Mouse (Mus musculus): ENCODE measurements around the gene Prkce. TPM values are rescaled to one million over a fixed set of nuclear protein-coding genes. Genes with fewer than 3 reads are reported as not detected.

Gene Prkce
- polyA plus RNA-seq, 1 experiment from 2014 or later: 42.6 TPM

DNA sequence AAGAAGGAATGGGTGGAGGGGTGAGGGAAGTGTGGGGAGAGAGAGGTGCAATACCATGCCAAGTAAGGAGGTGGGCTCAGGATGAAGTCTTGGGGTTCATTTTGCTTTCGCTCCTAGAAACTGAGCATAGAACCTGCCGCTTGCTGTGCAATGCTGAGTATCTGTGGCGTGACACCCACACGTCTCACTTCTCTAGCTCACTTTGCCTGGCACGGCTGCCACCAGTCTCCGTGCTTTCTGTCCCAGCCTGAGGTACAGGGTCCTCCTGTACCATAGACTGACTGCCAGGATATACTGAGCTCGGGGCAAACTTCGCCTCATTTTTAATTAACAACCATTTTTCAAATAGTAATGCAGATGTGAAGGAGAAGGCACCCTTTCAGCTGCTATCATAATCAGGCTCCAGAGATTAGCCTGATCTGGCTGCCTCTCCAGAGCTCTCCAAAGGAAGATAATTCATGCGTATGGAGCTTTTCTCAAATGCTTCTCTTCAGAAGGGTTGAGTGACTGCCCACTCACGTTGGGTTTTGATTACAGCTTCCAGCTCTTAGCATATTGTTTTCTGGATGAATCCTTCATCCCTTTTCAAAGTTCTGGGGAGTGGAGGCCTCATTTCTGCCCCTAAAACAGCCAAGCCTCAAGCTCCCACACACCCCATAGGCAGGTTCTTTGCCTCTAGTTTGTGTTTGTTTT lies 253.2 kb downstream of the Prkce start:
- H3K4me3 ChIP-seq: no peak overlapping the region
- H3K36me3 ChIP-seq: no peaks in the 10 kb centered on the region
- no peaks in the 10 kb centered on the region for H3K27me3 ChIP-seq
- peaks cover 32% of the 10 kb centered on the region for H3K4me1 ChIP-seq
- no peaks in the 10 kb centered on the region for H3K9me3 ChIP-seq
- no peak overlapping the region for H3K9ac ChIP-seq (replicated peaks)
- 0 out of 2 replicates have a peak overlapping the region, but pooled peaks have one; percentile 1 for H3K27ac ChIP-seq (replicated peaks)
- H3K4me2 ChIP-seq (replicated peaks): no peak overlapping the region
- 64% methylated on average over 10 of the region's 10 CpGs for WGBS
- ATAC-seq (replicated peaks): no peak

DNA sequence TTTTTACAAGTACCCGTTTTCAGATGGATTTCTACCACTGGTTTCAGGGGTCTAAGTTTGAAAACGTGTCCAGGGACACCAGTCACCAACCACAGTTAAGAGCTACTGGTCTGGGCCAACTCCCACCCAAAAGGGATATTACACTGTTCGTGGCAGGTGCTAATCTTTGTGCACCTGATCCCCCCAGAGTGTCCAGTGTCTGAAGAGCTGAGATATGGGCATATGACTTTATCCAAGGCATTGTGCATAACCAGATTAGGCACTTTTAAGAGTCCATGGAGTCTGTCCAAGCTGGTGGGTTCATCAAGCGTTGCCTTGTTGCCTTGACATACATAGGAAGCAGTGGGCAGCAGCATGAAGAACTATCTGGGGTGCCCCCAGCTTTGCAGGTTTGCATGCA lies 254.4 kb downstream of the Prkce start:
- Histone ChIP-seq H3K9ac (replicated peaks) (no peak overlapping the region), H3K4me1 (peaks cover 20% of the 10 kb centered on the region), H3K9me3 (no peaks in the 10 kb centered on the region), H3K27ac (replicated peaks) (no peak overlapping the region), H3K36me3 (no peaks in the 10 kb centered on the region), H3K4me2 (replicated peaks) (no peak overlapping the region), H3K4me3 (no peak overlapping the region), H3K27me3 (no peaks in the 10 kb centered on the region)
- WGBS: 86% methylated on average over 4 of the region's 4 CpGs
- ATAC-seq (replicated peaks): no peak

DNA sequence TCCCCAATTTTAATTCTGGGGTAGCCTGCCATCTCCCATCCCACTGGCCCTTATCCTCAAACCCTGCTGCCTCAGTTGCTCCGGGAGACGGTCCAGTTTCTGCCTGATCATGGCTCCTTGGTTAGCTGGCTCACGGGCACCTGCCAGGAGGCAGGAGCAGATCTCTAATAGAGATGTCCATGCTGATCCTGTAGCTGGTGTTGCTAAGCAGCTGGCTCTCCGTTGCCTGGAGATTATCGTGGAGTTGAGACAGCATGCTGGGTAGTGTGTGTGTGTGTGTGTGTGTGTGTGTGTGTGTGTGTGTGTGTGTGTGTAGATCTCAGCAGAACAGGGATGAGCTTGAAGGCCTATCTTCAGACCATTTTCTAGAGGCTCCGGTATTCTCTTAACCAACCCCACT lies 262.3 kb downstream of the Prkce start:
- Histone ChIP-seq H3K4me3 (no peak overlapping the region), H3K4me1 (peaks cover 6% of the 10 kb centered on the region), H3K36me3 (no peaks in the 10 kb centered on the region), H3K27ac (replicated peaks) (peak overlapping the region; percentile 39; the same call in 1 of the 2 replicates), H3K4me2 (replicated peaks) (no peak overlapping the region), H3K27me3 (no peaks in the 10 kb centered on the region), H3K9me3 (no peaks in the 10 kb centered on the region), H3K9ac (replicated peaks) (no peak overlapping the region)
- 84% methylated on average over 6 of the region's 6 CpGs for WGBS
- no peak for ATAC-seq (replicated peaks)

DNA sequence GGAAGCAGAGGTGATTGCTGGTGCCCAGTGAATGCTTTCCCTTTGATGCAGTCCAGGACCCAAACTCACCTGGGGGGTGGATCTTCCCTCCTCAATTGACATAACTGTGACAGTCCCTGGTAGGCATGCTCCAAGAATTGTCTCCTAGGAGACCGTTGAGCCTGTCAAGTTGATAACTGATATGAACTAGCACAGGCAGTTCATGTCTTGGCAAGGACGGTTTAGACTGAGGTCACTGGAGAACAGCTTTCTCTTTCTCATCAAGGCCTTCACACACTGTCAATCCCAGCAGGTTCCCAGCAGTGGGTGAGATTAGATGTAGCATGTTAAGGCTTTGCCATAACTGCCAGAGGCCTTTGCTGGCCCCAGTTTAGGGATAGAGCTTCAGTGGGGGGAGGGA lies 265.5 kb downstream of the Prkce start:
- no peak overlapping the region for H3K27ac ChIP-seq (replicated peaks)
- H3K27me3 ChIP-seq: no peaks in the 10 kb centered on the region
- H3K4me2 ChIP-seq (replicated peaks): no peak overlapping the region
- H3K9ac ChIP-seq (replicated peaks): no peak overlapping the region
- no peak overlapping the region for H3K4me3 ChIP-seq
- no peak; the same call in 1 of the 2 replicates for ATAC-seq (replicated peaks)
- 87% methylated on average over 2 of the region's 2 CpGs for WGBS
- peaks cover 6% of the 10 kb centered on the region for H3K4me1 ChIP-seq
- no peaks in the 10 kb centered on the region for H3K9me3 ChIP-seq
- H3K36me3 ChIP-seq: no peaks in the 10 kb centered on the region

DNA sequence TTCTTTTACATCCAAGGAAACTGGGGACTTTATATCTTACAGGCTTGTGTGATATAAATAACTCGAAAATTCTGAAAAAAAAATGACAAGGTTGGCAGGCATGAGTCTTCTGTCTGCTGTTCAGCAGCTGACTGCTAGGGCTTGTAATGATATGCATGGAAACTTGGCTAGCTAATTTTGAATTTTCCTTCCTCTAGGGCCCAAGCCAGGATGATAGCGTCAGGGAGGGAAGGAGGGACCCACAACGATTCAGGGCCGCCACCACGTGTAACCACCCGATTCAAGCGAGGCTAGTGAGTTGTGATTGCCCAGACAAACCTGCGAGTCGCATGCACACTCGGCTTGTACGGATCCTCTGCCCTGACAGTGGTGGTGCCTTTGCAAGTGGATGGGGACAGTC lies 266.2 kb downstream of the Prkce start:
- peak overlapping the region; percentile 77 for H3K27ac ChIP-seq (replicated peaks)
- ATAC-seq (replicated peaks): peak; percentile 76

DNA sequence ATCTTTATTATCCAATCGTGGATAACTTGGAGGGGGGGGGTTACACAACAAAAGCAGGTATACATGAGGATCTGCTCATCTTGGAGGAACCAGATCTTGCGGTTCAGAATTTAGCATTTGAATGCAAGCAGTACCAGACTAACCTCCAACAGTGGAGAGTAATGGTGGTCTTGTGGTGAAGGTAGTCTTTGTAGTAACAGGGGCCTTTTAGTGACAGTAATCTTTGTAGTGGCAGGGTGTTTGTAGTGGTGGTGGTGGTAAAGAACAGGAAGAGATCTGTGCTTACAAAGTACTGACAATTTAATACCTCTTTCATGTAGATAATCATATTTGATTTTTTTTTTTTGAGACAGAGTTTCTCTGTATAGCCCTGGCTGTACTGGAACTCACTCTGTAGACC lies 267.2 kb downstream of the Prkce start:
- Histone ChIP-seq H3K4me1 (peaks cover 6% of the 10 kb centered on the region), H3K27ac (replicated peaks) (no peak overlapping the region), H3K27me3 (no peaks in the 10 kb centered on the region), H3K4me2 (replicated peaks) (no peak overlapping the region), H3K9ac (replicated peaks) (no peak overlapping the region), H3K36me3 (no peaks in the 10 kb centered on the region), H3K4me3 (no peak overlapping the region), H3K9me3 (no peaks in the 10 kb centered on the region)
- ATAC-seq (replicated peaks): no peak
- 53% methylated on average over 2 of the region's 2 CpGs for WGBS

More for the DNA sequence above, 266.2 kb downstream of the Prkce start:
- Histone ChIP-seq H3K4me3 (no peak overlapping the region), H3K27me3 (no peaks in the 10 kb centered on the region), H3K9ac (replicated peaks) (no peak overlapping the region), H3K4me1 (peaks cover 6% of the 10 kb centered on the region), H3K4me2 (replicated peaks) (no peak overlapping the region), H3K36me3 (no peaks in the 10 kb centered on the region), H3K9me3 (no peaks in the 10 kb centered on the region)
- WGBS: 71% methylated on average over 11 of the region's 11 CpGs

DNA sequence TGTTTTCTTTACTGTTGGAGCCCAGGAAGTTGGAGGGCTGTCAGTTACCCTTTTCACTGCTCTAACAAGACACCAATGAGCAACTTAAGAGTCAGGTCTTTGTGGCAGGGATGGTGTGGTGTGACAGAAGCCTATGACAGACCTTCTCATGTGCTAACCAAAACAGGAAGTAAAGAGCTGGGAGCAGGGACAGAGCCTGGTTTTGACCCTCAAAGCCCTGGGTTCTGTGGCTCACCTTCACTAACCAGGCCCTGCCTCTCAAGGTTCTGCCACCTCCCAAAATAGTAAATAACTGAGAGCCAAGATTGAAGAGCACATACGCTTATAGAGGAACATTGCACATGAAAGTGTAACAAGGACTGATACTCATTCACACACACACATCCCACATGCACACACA lies 268.0 kb downstream of the Prkce start:
- peaks cover 6% of the 10 kb centered on the region for H3K4me1 ChIP-seq
- H3K9me3 ChIP-seq: no peaks in the 10 kb centered on the region
- H3K27me3 ChIP-seq: no peaks in the 10 kb centered on the region
- WGBS: 94% methylated on average over 1 of the region's 1 CpGs
- H3K9ac ChIP-seq (replicated peaks): no peak overlapping the region
- no peak overlapping the region for H3K4me2 ChIP-seq (replicated peaks)
- ATAC-seq (replicated peaks): no peak
- no peaks in the 10 kb centered on the region for H3K36me3 ChIP-seq
- no peak overlapping the region for H3K27ac ChIP-seq (replicated peaks)
- H3K4me3 ChIP-seq: no peak overlapping the region

DNA sequence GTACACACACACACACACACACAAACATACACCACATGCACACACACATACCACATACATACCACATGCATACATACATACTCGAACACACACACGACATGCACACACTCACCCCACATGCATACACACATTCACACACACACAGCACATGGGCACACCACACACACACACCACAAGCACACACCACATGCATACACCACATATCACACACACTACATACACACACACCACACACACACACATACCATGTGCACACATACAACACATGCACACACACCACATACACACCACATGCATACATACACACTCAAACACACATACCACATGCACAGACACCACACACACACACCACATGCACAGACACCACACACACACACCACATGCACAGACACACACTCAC lies 268.4 kb downstream of the Prkce start:
- no peak for ATAC-seq (replicated peaks)

DNA sequence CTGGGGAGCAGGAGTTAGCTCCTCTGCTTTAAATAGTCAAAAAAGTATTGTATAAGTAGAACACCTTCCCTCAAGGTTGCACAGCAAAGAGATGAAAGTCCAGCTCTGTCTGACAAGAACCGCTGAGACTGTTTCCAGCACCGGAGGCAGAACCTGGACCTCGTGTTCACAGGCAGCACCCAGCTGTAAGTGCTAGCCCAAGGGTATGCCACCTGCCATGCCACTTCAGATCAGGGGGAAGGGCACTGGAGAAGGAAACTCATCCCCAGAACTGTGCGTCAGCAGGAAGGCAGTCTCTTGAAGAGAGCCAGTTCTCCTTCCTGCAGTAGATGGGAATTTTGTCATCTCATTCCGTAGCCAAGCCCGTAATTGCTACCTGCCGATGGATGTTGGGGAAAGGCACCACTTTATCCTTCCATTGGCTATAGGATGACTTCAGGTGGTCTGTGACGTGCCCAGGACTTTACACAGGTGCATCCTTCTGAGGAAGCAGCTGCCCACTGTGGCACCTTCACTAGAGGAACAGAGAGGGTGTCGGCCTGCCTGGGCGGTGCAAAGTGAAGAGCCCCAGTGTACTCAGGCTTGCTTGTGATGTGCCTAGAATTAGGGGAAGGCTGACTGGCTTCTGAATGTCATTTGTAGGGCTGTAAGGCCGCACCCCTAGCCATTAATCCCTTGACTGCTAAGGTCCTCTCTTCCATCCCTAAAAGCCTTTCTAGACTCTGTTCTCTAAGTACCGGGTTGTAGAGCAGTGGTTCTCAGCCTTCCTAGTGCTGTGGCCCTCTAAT lies 269.2 kb downstream of the Prkce start:
- H3K4me2 ChIP-seq (replicated peaks): no peak overlapping the region
- 92% methylated on average over 12 of the region's 12 CpGs for WGBS
- H3K4me1 ChIP-seq: peaks cover 6% of the 10 kb centered on the region
- H3K4me3 ChIP-seq: no peak overlapping the region
- H3K9me3 ChIP-seq: no peaks in the 10 kb centered on the region
- no peak overlapping the region for H3K9ac ChIP-seq (replicated peaks)
- no peak overlapping the region for H3K27ac ChIP-seq (replicated peaks)
- no peaks in the 10 kb centered on the region for H3K27me3 ChIP-seq
- no peaks in the 10 kb centered on the region for H3K36me3 ChIP-seq
- no peak for ATAC-seq (replicated peaks)

More for the DNA sequence above, 268.4 kb downstream of the Prkce start:
- H3K9ac ChIP-seq (replicated peaks): no peak overlapping the region
- H3K27me3 ChIP-seq: no peaks in the 10 kb centered on the region
- no peaks in the 10 kb centered on the region for H3K9me3 ChIP-seq
- 98% methylated on average over 2 of the region's 2 CpGs for WGBS
- H3K4me2 ChIP-seq (replicated peaks): no peak overlapping the region
- H3K36me3 ChIP-seq: no peaks in the 10 kb centered on the region
- H3K27ac ChIP-seq (replicated peaks): no peak overlapping the region
- peaks cover 6% of the 10 kb centered on the region for H3K4me1 ChIP-seq
- no peak overlapping the region for H3K4me3 ChIP-seq

DNA sequence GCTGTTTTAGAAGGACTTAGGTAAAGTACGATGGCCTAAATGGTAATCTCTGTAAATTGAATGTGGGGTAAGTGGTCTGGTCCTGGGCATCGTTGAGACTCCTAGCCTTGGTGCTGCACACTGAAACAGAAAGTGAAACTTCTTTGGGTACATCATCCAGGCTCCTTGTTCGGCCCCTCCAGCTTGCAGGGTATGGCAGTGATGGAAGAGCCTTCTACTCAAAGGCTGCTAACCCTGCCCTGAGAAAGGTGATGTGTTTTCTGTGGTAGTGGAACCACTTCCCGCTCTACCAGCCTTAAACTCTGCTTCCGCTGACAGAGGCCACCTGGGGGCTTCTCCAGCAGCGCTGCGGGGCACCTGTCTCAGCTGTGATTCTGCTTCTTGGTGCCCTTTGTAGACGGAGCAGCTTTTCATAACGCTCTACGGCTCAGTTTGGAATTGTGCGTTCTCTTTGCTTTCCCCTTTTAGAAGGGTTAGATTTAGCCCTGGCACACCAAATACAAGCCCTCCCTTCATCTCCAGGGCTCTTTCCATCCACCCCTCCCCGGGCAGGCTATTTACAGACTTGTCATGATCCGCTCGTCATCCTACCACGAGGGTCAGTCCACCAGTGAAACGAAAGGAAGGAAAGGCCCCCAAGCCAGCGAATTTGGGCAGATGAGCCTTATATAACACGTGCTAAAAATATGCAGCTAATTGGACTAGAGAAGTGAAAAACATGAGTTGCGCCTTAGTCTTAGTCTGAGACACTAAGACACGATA lies 270.1 kb downstream of the Prkce start:
- ATAC-seq (replicated peaks): no peak
- WGBS: 79% methylated on average over 20 of the region's 20 CpGs
- H3K4me1 ChIP-seq: peaks cover 6% of the 10 kb centered on the region
- H3K4me3 ChIP-seq: no peak overlapping the region
- no peaks in the 10 kb centered on the region for H3K27me3 ChIP-seq
- no peak overlapping the region for H3K4me2 ChIP-seq (replicated peaks)
- no peak overlapping the region for H3K27ac ChIP-seq (replicated peaks)
- no peaks in the 10 kb centered on the region for H3K9me3 ChIP-seq
- H3K9ac ChIP-seq (replicated peaks): no peak overlapping the region
- H3K36me3 ChIP-seq: no peaks in the 10 kb centered on the region

DNA sequence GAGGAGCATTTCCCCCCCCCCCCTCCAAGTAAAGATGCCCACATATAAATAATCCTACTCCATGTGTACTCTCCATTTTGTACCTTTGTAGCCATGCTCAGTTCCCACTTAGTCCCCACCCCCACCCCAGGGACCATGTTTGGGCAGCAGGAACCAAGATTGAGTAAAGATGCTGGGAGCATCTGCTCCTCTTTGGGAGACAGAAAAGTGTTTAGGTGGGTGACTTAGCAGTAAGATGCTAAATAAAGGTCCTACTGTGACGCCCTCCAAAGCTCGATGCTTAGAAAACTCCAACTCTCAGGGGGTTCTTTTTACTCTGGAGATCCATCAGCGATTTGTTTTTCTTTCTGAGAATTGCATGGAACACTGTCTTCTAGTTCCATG lies 270.7 kb downstream of the Prkce start:
- no peak overlapping the region for H3K4me2 ChIP-seq (replicated peaks)
- no peak overlapping the region for H3K27ac ChIP-seq (replicated peaks)
- no peak for ATAC-seq (replicated peaks)
- H3K36me3 ChIP-seq: no peaks in the 10 kb centered on the region
- peaks cover 6% of the 10 kb centered on the region for H3K4me1 ChIP-seq
- no peak overlapping the region for H3K4me3 ChIP-seq
- no peak overlapping the region for H3K9ac ChIP-seq (replicated peaks)
- WGBS: 83% methylated on average over 3 of the region's 3 CpGs
- no peaks in the 10 kb centered on the region for H3K9me3 ChIP-seq
- no peaks in the 10 kb centered on the region for H3K27me3 ChIP-seq

DNA sequence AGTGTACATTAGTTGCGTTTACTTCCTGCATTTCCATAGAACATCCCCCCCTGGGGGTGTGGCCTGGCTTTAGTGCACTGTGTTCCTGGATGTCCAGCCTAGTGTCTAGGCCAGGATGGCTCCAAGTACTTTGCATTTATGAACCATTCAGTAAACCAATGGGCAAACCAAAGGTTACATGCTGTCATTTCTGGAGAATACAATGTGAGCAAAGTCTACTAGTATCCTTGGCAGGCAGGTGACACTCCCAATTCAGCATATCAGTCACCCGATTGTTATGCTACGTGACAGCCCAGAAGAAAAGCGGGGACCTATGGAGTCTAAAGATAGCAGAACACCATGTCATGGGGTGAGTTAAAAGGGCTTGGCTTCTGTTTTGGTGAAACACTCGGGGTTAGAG lies 271.2 kb downstream of the Prkce start:
- Histone ChIP-seq H3K9ac (replicated peaks) (no peak overlapping the region), H3K9me3 (no peaks in the 10 kb centered on the region), H3K36me3 (no peaks in the 10 kb centered on the region), H3K27me3 (no peaks in the 10 kb centered on the region), H3K4me2 (replicated peaks) (no peak overlapping the region), H3K4me1 (peaks cover 6% of the 10 kb centered on the region), H3K27ac (replicated peaks) (no peak overlapping the region), H3K4me3 (no peak overlapping the region)
- 90% methylated on average over 5 of the region's 5 CpGs for WGBS
- ATAC-seq (replicated peaks): no peak

Measured in forebrain, embryonic 15.5 days (tissue).